Mouse (Mus musculus): Measurements from ENCODE around the gene Oma1. TPM values are rescaled to one million over a fixed set of nuclear protein-coding genes. Genes with fewer than 3 reads are reported as not detected.

The Oma1 gene
- total and polyA plus RNA-seq, 2 experiments = 14.2 to 16.6 TPM

- Histone ChIP-seq H3K79me2 (ENCODE audit: control insufficient read depth, insufficient read depth, low read length) (no peaks in the 10 kb centered on the region), H3K27me3 (ENCODE audit: control insufficient read depth, insufficient read depth, low read length) (no peaks in the 10 kb centered on the region), H3K4me3 (ENCODE audit: insufficient read depth, low read depth, low read length) (no peak overlapping the region), H3K27ac (replicated peaks; ENCODE audit: insufficient read depth, low read depth, low read length) (no peak overlapping the region), H3K36me3 (ENCODE audit: control insufficient read depth, insufficient read depth, low read length) (no peaks in the 10 kb centered on the region), H3K9ac (ENCODE audit: low read depth, low read length) (no peak overlapping the region), H3K4me1 (ENCODE audit: control insufficient read depth, insufficient read depth, low read length) (peaks cover 3% of the 10 kb centered on the region; the same call in 1 of the 2 replicates)
- DNase-seq (ENCODE audit: extremely low read depth, low read depth, low spot score) = no peak
- TF ChIP-seq POLR2A (IDR thresholded peaks at IDR 0.05; ENCODE audit: extremely low read depth, insufficient read depth, low read length) (no peak), CTCF (IDR thresholded peaks at IDR 0.05; ENCODE audit: low read depth, low read length) (no peak)
- 77% methylated on average over 8 of the region's 8 CpGs for WGBS
Observed at GRCm38 (mm10) chr4:103388530-103389178, 75.0 kb downstream of the Oma1 start.

- TF ChIP-seq CTCF (IDR thresholded peaks at IDR 0.05; ENCODE audit: low read depth, low read length) = no peak
- TF ChIP-seq POLR2A (IDR thresholded peaks at IDR 0.05; ENCODE audit: extremely low read depth, insufficient read depth, low read length) = no peak
- Histone ChIP-seq H3K9ac (ENCODE audit: low read depth, low read length) (no peak overlapping the region), H3K79me2 (ENCODE audit: control insufficient read depth, insufficient read depth, low read length) (no peaks in the 10 kb centered on the region), H3K27ac (replicated peaks; ENCODE audit: insufficient read depth, low read depth, low read length) (no peak overlapping the region), H3K27me3 (ENCODE audit: control insufficient read depth, insufficient read depth, low read length) (no peaks in the 10 kb centered on the region), H3K36me3 (ENCODE audit: control insufficient read depth, insufficient read depth, low read length) (no peaks in the 10 kb centered on the region), H3K4me1 (ENCODE audit: control insufficient read depth, insufficient read depth, low read length) (peaks cover 7% of the 10 kb centered on the region; the same call in 1 of the 2 replicates), H3K4me3 (ENCODE audit: insufficient read depth, low read depth, low read length) (no peak overlapping the region)
- 79% methylated on average over 3 of the region's 3 CpGs for WGBS
- DNase-seq (ENCODE audit: extremely low read depth, low read depth, low spot score) = no peak
Observed at GRCm38 (mm10) chr4:103389583-103389982, 76.0 kb downstream of the Oma1 start.

GRCm38 (mm10) chr4:103390499-103390898, 76.9 kb downstream of the Oma1 start:
- TF ChIP-seq POLR2A (IDR thresholded peaks at IDR 0.05; ENCODE audit: extremely low read depth, insufficient read depth, low read length) (no peak), CTCF (IDR thresholded peaks at IDR 0.05; ENCODE audit: low read depth, low read length) (no peak)
- Histone ChIP-seq H3K27me3 (ENCODE audit: control insufficient read depth, insufficient read depth, low read length) (no peaks in the 10 kb centered on the region), H3K4me3 (ENCODE audit: insufficient read depth, low read depth, low read length) (no peak overlapping the region), H3K27ac (replicated peaks; ENCODE audit: insufficient read depth, low read depth, low read length) (no peak overlapping the region), H3K4me1 (ENCODE audit: control insufficient read depth, insufficient read depth, low read length) (peaks cover 12% of the 10 kb centered on the region; the same call in 1 of the 2 replicates), H3K9ac (ENCODE audit: low read depth, low read length) (no peak overlapping the region), H3K79me2 (ENCODE audit: control insufficient read depth, insufficient read depth, low read length) (no peaks in the 10 kb centered on the region), H3K36me3 (ENCODE audit: control insufficient read depth, insufficient read depth, low read length) (no peaks in the 10 kb centered on the region)
- DNase-seq (ENCODE audit: extremely low read depth, low read depth, low spot score) = no peak
- 88% methylated on average over 2 of the region's 2 CpGs for WGBS

GRCm38 (mm10) chr4:103395066-103395465, 81.5 kb downstream of the Oma1 start:
- TF ChIP-seq CTCF (IDR thresholded peaks at IDR 0.05; ENCODE audit: low read depth, low read length) = no peak
- no peak for TF ChIP-seq POLR2A (IDR thresholded peaks at IDR 0.05; ENCODE audit: extremely low read depth, insufficient read depth, low read length)
- Histone ChIP-seq H3K36me3 (ENCODE audit: control insufficient read depth, insufficient read depth, low read length) (no peaks in the 10 kb centered on the region), H3K4me1 (ENCODE audit: control insufficient read depth, insufficient read depth, low read length) (peaks cover 16% of the 10 kb centered on the region; the same call in 1 of the 2 replicates), H3K27ac (replicated peaks; ENCODE audit: insufficient read depth, low read depth, low read length) (no peak overlapping the region), H3K4me3 (ENCODE audit: insufficient read depth, low read depth, low read length) (no peak overlapping the region), H3K79me2 (ENCODE audit: control insufficient read depth, insufficient read depth, low read length) (no peaks in the 10 kb centered on the region), H3K9ac (ENCODE audit: low read depth, low read length) (no peak overlapping the region), H3K27me3 (ENCODE audit: control insufficient read depth, insufficient read depth, low read length) (no peaks in the 10 kb centered on the region)
- peak; percentile 82 for DNase-seq (ENCODE audit: extremely low read depth, low read depth, low spot score)
- 29% methylated on average over 4 of the region's 4 CpGs for WGBS

GRCm38 (mm10) chr4:103395905-103396304, 82.3 kb downstream of the Oma1 start:
- WGBS = 26% methylated on average over 9 of the region's 9 CpGs
- H3K36me3 ChIP-seq (ENCODE audit: control insufficient read depth, insufficient read depth, low read length) = no peaks in the 10 kb centered on the region
- H3K79me2 ChIP-seq (ENCODE audit: control insufficient read depth, insufficient read depth, low read length) = no peaks in the 10 kb centered on the region
- peak; percentile 89 for DNase-seq (ENCODE audit: extremely low read depth, low read depth, low spot score)
- no peaks in the 10 kb centered on the region for H3K27me3 ChIP-seq (ENCODE audit: control insufficient read depth, insufficient read depth, low read length)
- no peak overlapping the region; the same call in 1 of the 2 replicates for H3K27ac ChIP-seq (replicated peaks; ENCODE audit: insufficient read depth, low read depth, low read length)
- TF ChIP-seq CTCF (IDR thresholded peaks at IDR 0.05; ENCODE audit: low read depth, low read length) (0 out of 2 replicates have a peak, but pooled peaks have one; percentile 17), POLR2A (IDR thresholded peaks at IDR 0.05; ENCODE audit: extremely low read depth, insufficient read depth, low read length) (no peak)
- H3K4me1 ChIP-seq (ENCODE audit: control insufficient read depth, insufficient read depth, low read length) = peaks cover 16% of the 10 kb centered on the region; the same call in 1 of the 2 replicates
- H3K4me3 ChIP-seq (ENCODE audit: insufficient read depth, low read depth, low read length) = no peak overlapping the region
- H3K9ac ChIP-seq (ENCODE audit: low read depth, low read length) = 0 out of 2 replicates have a peak overlapping the region, but pooled peaks have one; percentile 28

- WGBS = 95% methylated on average over 4 of the region's 4 CpGs
- Histone ChIP-seq H3K9ac (ENCODE audit: low read depth, low read length) (no peak overlapping the region), H3K36me3 (ENCODE audit: control insufficient read depth, insufficient read depth, low read length) (no peaks in the 10 kb centered on the region), H3K4me1 (ENCODE audit: control insufficient read depth, insufficient read depth, low read length) (peaks cover 16% of the 10 kb centered on the region; the same call in 1 of the 2 replicates), H3K27ac (replicated peaks; ENCODE audit: insufficient read depth, low read depth, low read length) (no peak overlapping the region), H3K4me3 (ENCODE audit: insufficient read depth, low read depth, low read length) (no peak overlapping the region), H3K27me3 (ENCODE audit: control insufficient read depth, insufficient read depth, low read length) (no peaks in the 10 kb centered on the region), H3K79me2 (ENCODE audit: control insufficient read depth, insufficient read depth, low read length) (no peaks in the 10 kb centered on the region)
- DNase-seq (ENCODE audit: extremely low read depth, low read depth, low spot score) = no peak
- no peak for TF ChIP-seq CTCF (IDR thresholded peaks at IDR 0.05; ENCODE audit: low read depth, low read length)
- no peak for TF ChIP-seq POLR2A (IDR thresholded peaks at IDR 0.05; ENCODE audit: extremely low read depth, insufficient read depth, low read length)
Observed at GRCm38 (mm10) chr4:103396876-103397275, 83.3 kb downstream of the Oma1 start.
